Mouse (Mus musculus) MEL (cell line): ENCODE measurements around the gene Gipr. TPM values are rescaled to one million over a fixed set of nuclear protein-coding genes. Genes with fewer than 3 reads are reported as not detected.

Source experiments
- DNase-seq: peaks from one replicate; pipeline ENCODE4 v3.0.0; 2011; ENCODE audit warnings: low read depth, low spot score
- H3K27ac ChIP-seq: 2 replicates; pipeline ENCODE4 v1.5.1; 2012; ENCODE audit warnings: low read depth, mild to moderate bottlenecking, control low read depth, low read length, moderate library complexity; ENCODE audit not compliant: control insufficient read depth
- H3K27me3 ChIP-seq, 2 experiments: fragments of 150-350 bp in 1 of 2; sonication (generic) in 1 of 2; 2 replicates each; pipeline ENCODE4 v1.6.1; 2012; ENCODE audit warnings: low read length in 2 of 2, mild to moderate bottlenecking in 2 of 2, improper control_type of control experiment in 1 of 2, moderate library complexity in 1 of 2; ENCODE audit not compliant: insufficient read depth in 2 of 2, control insufficient read depth in 1 of 2
- H3K36me3 ChIP-seq, 2 experiments: 2 replicates each; pipeline ENCODE4 v1.6.1; 2012 to 2014; ENCODE audit warnings: low read length in 2 of 2, improper control_type of control experiment in 1 of 2, inconsistent platforms in 1 of 2, mild to moderate bottlenecking in 1 of 2; ENCODE audit not compliant: insufficient read depth in 2 of 2, control insufficient read depth in 1 of 2
- H3K4me1 ChIP-seq, 2 experiments: fragments of 150-350 bp in 1 of 2; sonication (generic) in 1 of 2; 2 replicates each; pipeline ENCODE4 v1.6.1; 2012; ENCODE audit warnings: low read length in 2 of 2, improper control_type of control experiment in 1 of 2, mild to moderate bottlenecking in 1 of 2; ENCODE audit not compliant: insufficient read depth in 2 of 2, control insufficient read depth in 1 of 2
- H3K4me3 ChIP-seq, 2 experiments: fragments of 150-350 bp in 1 of 2; sonication (generic) in 1 of 2; 2 replicates each; pipeline ENCODE4 v1.5.1; 2012; ENCODE audit warnings: low read depth in 2 of 2, low read length in 2 of 2, mild to moderate bottlenecking in 2 of 2, moderate library complexity in 2 of 2, control low read depth in 1 of 2, improper control_type of control experiment in 1 of 2; ENCODE audit not compliant: control insufficient read depth in 1 of 2, insufficient read depth in 1 of 2
- H3K79me2 ChIP-seq: 2 replicates; pipeline ENCODE4 v1.6.1; 2012; ENCODE audit warnings: mild to moderate bottlenecking, low read length, moderate library complexity; ENCODE audit not compliant: control insufficient read depth, poor library complexity, insufficient read depth
- H3K9ac ChIP-seq: 2 replicates; pipeline ENCODE4 v1.6.1; 2012; ENCODE audit warnings: low read depth, mild to moderate bottlenecking, control low read depth, low read length, moderate library complexity; ENCODE audit not compliant: control insufficient read depth, poor library complexity, severe bottlenecking
- H3K9me3 ChIP-seq: fragments of 150-350 bp; sonication (generic); replicated peaks from 2 replicates; pipeline ENCODE4 v1.6.1; 2012; ENCODE audit warnings: mild to moderate bottlenecking, low read length, improper control_type of control experiment, moderate library complexity; ENCODE audit not compliant: insufficient read depth
- BHLHE40 ChIP-seq: IDR thresholded peaks from 2 replicates; pipeline ENCODE4 v1.6.1; 2012; ENCODE audit warnings: low read depth, mild to moderate bottlenecking, inconsistent platforms, low read length, improper control_type of control experiment, borderline replicate concordance
- CHD1 ChIP-seq: IDR thresholded peaks from 2 replicates; pipeline ENCODE4 v1.6.1; 2012; ENCODE audit warnings: low read depth, mild to moderate bottlenecking, inconsistent platforms, low read length, improper control_type of control experiment
- CHD2 ChIP-seq: IDR thresholded peaks from 2 replicates; pipeline ENCODE4 v1.6.1; 2011; ENCODE audit warnings: low read length, improper control_type of control experiment
- CTCF ChIP-seq, 3 experiments: IDR thresholded peaks in 2 of 3; conservative IDR thresholded peaks in 1 of 3; 2 replicates each; pipeline ENCODE4 v1.5.1; 2011 to 2012; ENCODE audit warnings: low read length in 3 of 3, low read depth in 2 of 3, mild to moderate bottlenecking in 2 of 3, improper control_type of control experiment in 1 of 3, inconsistent platforms in 1 of 3, mixed read lengths in 1 of 3, moderate library complexity in 1 of 3; ENCODE audit not compliant: control insufficient read depth in 1 of 3, insufficient read depth in 1 of 3, poor library complexity in 1 of 3, severe bottlenecking in 1 of 3
- E2F4 ChIP-seq: IDR thresholded peaks from 2 replicates; pipeline ENCODE4 v1.6.1; 2011; ENCODE audit warnings: low read depth, low read length, improper control_type of control experiment, borderline replicate concordance
- ELF1 ChIP-seq: IDR thresholded peaks from 2 replicates; pipeline ENCODE4 v1.6.1; 2014; ENCODE audit warnings: low read depth, mild to moderate bottlenecking, inconsistent platforms, low read length, improper control_type of control experiment, moderate library complexity
- EP300 ChIP-seq, 2 experiments: IDR thresholded peaks; 2 replicates each; pipeline ENCODE4 v1.6.1; 2011; ENCODE audit warnings: improper control_type of control experiment in 2 of 2, low read length in 2 of 2, low read depth in 1 of 2, mild to moderate bottlenecking in 1 of 2
- ETS1 ChIP-seq: IDR thresholded peaks from 2 replicates; pipeline ENCODE4 v1.6.1; 2012; ENCODE audit warnings: low read depth, mild to moderate bottlenecking, inconsistent platforms, low read length, improper control_type of control experiment, moderate library complexity
- GABPA ChIP-seq: IDR thresholded peaks from 2 replicates; pipeline ENCODE4 v1.6.1; 2012; ENCODE audit warnings: low read depth, mild to moderate bottlenecking, inconsistent platforms, low read length, improper control_type of control experiment, moderate library complexity
- GATA1 ChIP-seq: IDR thresholded peaks from 2 replicates; pipeline ENCODE4 v1.6.1; 2011; ENCODE audit warnings: low read depth, low read length, improper control_type of control experiment
- HCFC1 ChIP-seq: IDR thresholded peaks from 2 replicates; pipeline ENCODE4 v1.6.1; 2012; ENCODE audit warnings: low read depth, mild to moderate bottlenecking, inconsistent platforms, low read length, improper control_type of control experiment, moderate library complexity
- JUND ChIP-seq: IDR thresholded peaks from 2 replicates; pipeline ENCODE4 v1.6.1; 2011; ENCODE audit warnings: low read depth, mild to moderate bottlenecking, improper control_type of control experiment, low read length
- KAT2A ChIP-seq: conservative IDR thresholded peaks from 2 replicates; pipeline ENCODE4 v1.6.1; 2012; ENCODE audit warnings: low read depth, low read length, improper control_type of control experiment, inconsistent platforms
- MAFK ChIP-seq: IDR thresholded peaks from 2 replicates; pipeline ENCODE4 v1.6.1; 2011; ENCODE audit warnings: low read depth, mild to moderate bottlenecking, low read length, improper control_type of control experiment, borderline replicate concordance
- MAX ChIP-seq: IDR thresholded peaks from 2 replicates; pipeline ENCODE4 v1.6.1; 2011; ENCODE audit warnings: low read length, improper control_type of control experiment
- MAZ ChIP-seq: IDR thresholded peaks from 2 replicates; pipeline ENCODE4 v1.6.1; 2012; ENCODE audit warnings: low read depth, mild to moderate bottlenecking, inconsistent platforms, low read length, improper control_type of control experiment
- MEF2A ChIP-seq: IDR thresholded peaks from 2 replicates; pipeline ENCODE4 v1.6.1; 2014; ENCODE audit warnings: low read depth, mild to moderate bottlenecking, inconsistent platforms, low read length, improper control_type of control experiment; ENCODE audit not compliant: poor library complexity, insufficient replicate concordance, severe bottlenecking; ENCODE audit errors: extremely low read depth
- MXI1 ChIP-seq: IDR thresholded peaks from 2 replicates; pipeline ENCODE4 v1.6.1; 2011; ENCODE audit warnings: mild to moderate bottlenecking, low read depth, low read length, improper control_type of control experiment
- MYB ChIP-seq: IDR thresholded peaks from 2 replicates; pipeline ENCODE4 v1.6.1; 2011; ENCODE audit warnings: mild to moderate bottlenecking, low read depth, low read length, improper control_type of control experiment
- MYC ChIP-seq: IDR thresholded peaks from 2 replicates; pipeline ENCODE4 v1.6.1; 2011; ENCODE audit warnings: low read depth, mild to moderate bottlenecking, low read length, improper control_type of control experiment, moderate library complexity
- NELFE ChIP-seq: IDR thresholded peaks from 2 replicates; pipeline ENCODE4 v1.6.1; 2011; ENCODE audit warnings: low read depth, low read length, improper control_type of control experiment
- NRF1 ChIP-seq: IDR thresholded peaks from 2 replicates; pipeline ENCODE4 v1.6.1; 2014; ENCODE audit warnings: low read depth, mild to moderate bottlenecking, inconsistent platforms, low read length, improper control_type of control experiment, moderate library complexity; ENCODE audit not compliant: poor library complexity, insufficient read depth, severe bottlenecking
- POLR2A ChIP-seq, 2 experiments: IDR thresholded peaks; 2 replicates each; pipeline ENCODE4 v1.6.1; 2011 to 2012; ENCODE audit warnings: low read length in 2 of 2, mild to moderate bottlenecking in 2 of 2, control low read depth in 1 of 2, improper control_type of control experiment in 1 of 2, low read depth in 1 of 2, moderate library complexity in 1 of 2; ENCODE audit not compliant: control insufficient read depth in 1 of 2, insufficient read depth in 1 of 2, poor library complexity in 1 of 2
- POLR2AphosphoS2 ChIP-seq: IDR thresholded peaks from 2 replicates; pipeline ENCODE4 v1.6.1; 2011; ENCODE audit warnings: low read length, improper control_type of control experiment
- POLR2AphosphoS5 ChIP-seq: IDR thresholded peaks from 2 replicates; pipeline ENCODE4 v1.6.1; 2012; ENCODE audit warnings: low read depth, borderline replicate concordance, mild to moderate bottlenecking, inconsistent platforms, low read length, moderate library complexity, mixed read lengths
- RAD21 ChIP-seq: IDR thresholded peaks from 2 replicates; pipeline ENCODE4 v1.6.1; 2011; ENCODE audit warnings: mild to moderate bottlenecking, low read depth, low read length, improper control_type of control experiment
- SIN3A ChIP-seq: IDR thresholded peaks from 2 replicates; pipeline ENCODE4 v1.6.1; 2012; ENCODE audit warnings: low read length, improper control_type of control experiment, inconsistent platforms
- SMC3 ChIP-seq: IDR thresholded peaks from 2 replicates; pipeline ENCODE4 v1.6.1; 2011; ENCODE audit warnings: low read depth, low read length, improper control_type of control experiment
- TAL1 ChIP-seq: IDR thresholded peaks from 2 replicates; pipeline ENCODE4 v1.6.1; 2012; ENCODE audit warnings: mild to moderate bottlenecking, inconsistent platforms, low read length, moderate library complexity, mixed read lengths
- TBP ChIP-seq: IDR thresholded peaks from 2 replicates; pipeline ENCODE4 v1.8.0; 2011; ENCODE audit warnings: low read depth, low read length, improper control_type of control experiment
- TCF12 ChIP-seq: IDR thresholded peaks from 2 replicates; pipeline ENCODE4 v1.6.1; 2014; ENCODE audit warnings: low read depth, mild to moderate bottlenecking, inconsistent platforms, low read length, improper control_type of control experiment, moderate library complexity
- UBTF ChIP-seq: IDR thresholded peaks from 2 replicates; pipeline ENCODE4 v1.6.1; 2012; ENCODE audit warnings: low read depth, mild to moderate bottlenecking, inconsistent platforms, low read length, improper control_type of control experiment, moderate library complexity, borderline replicate concordance; ENCODE audit not compliant: insufficient read depth
- USF1 ChIP-seq: IDR thresholded peaks from 2 replicates; pipeline ENCODE4 v1.6.1; 2014; ENCODE audit warnings: low read depth, mild to moderate bottlenecking, inconsistent platforms, low read length, improper control_type of control experiment, moderate library complexity
- USF2 ChIP-seq, 2 experiments: IDR thresholded peaks; 2 replicates each; pipeline ENCODE4 v1.6.1; 2011 to 2012; ENCODE audit warnings: improper control_type of control experiment in 2 of 2, low read length in 2 of 2, borderline replicate concordance in 1 of 2, inconsistent platforms in 1 of 2, low read depth in 1 of 2, mild to moderate bottlenecking in 1 of 2; ENCODE audit not compliant: insufficient read depth in 1 of 2
- ZC3H11A ChIP-seq: IDR thresholded peaks from 2 replicates; pipeline ENCODE4 v1.6.1; 2012; ENCODE audit warnings: low read depth, mild to moderate bottlenecking, inconsistent platforms, low read length, improper control_type of control experiment
- ZKSCAN1 ChIP-seq: IDR thresholded peaks from 2 replicates; pipeline ENCODE4 v1.6.1; 2012; ENCODE audit warnings: low read depth, mild to moderate bottlenecking, inconsistent platforms, low read length, improper control_type of control experiment, moderate library complexity
- ZMIZ1 ChIP-seq: IDR thresholded peaks from 2 replicates; pipeline ENCODE4 v1.6.1; 2012; ENCODE audit warnings: low read depth, mild to moderate bottlenecking, inconsistent platforms, low read length, improper control_type of control experiment, moderate library complexity
- ZNF384 ChIP-seq: IDR thresholded peaks from 2 replicates; pipeline ENCODE4 v1.6.1; 2012; ENCODE audit warnings: low read depth, mild to moderate bottlenecking, inconsistent platforms, low read length, improper control_type of control experiment
- polyA plus RNA-seq, 2 experiments: library from polyadenylated mRNA; stranded (reverse) in 1 of 2; unstranded in 1 of 2; fragments of >175 nt in 1 of 2; fragments of >200 nt in 1 of 2; gene quantifications; 2 replicates each; pipeline versions ENCODE4 v1.2.1 to v1.2.4; 2012; ENCODE audit warnings: low replicate concordance in 2 of 2, low read depth in 1 of 2; ENCODE audit not compliant: insufficient read length in 2 of 2, insufficient read depth in 1 of 2, missing spikeins in 1 of 2
- total RNA-seq: library from RNA; depleted of rRNA; stranded (reverse); fragments of 300-350 nt; gene quantifications from 2 replicates; pipeline ENCODE4 v1.2.3, GENCODE M21; 2012

Gipr gene
- total and polyA plus RNA-seq, 3 experiments = 0.65 to 2.1 TPM; not detected in 1

- peaks cover 14% of the 10 kb centered on the region for H3K79me2 ChIP-seq
- H3K9me3 ChIP-seq = no peaks in the 10 kb centered on the region
- H3K4me1 ChIP-seq = peaks cover 4 to 17% of the 10 kb centered on the region in 2 experiments; a peak in 3 of 4 replicates
- peak; percentile 98 for DNase-seq
- H3K36me3 ChIP-seq = peaks cover 0 to 6% of the 10 kb centered on the region in 2 experiments; a peak in 2 of 4 replicates
- H3K27me3 ChIP-seq = no peaks in the 10 kb centered on the region
- H3K9ac ChIP-seq = peak within 1 kb of the TSS; percentile 94
- H3K27ac ChIP-seq = peak within 1 kb of the TSS; percentile 94
- peak within 1 kb of the TSS; percentile 88 to 89 for H3K4me3 ChIP-seq
- no peak for TF ChIP-seq BHLHE40
- peak; percentile 84 for TF ChIP-seq TBP
- TF ChIP-seq EP300 (IDR thresholded peaks at IDR 0.05; ENCODE audit: low read depth in 1 of 2, low read length in 2 of 2) = no peak
- TF ChIP-seq USF1 = 0 out of 2 replicates have a peak, but pooled peaks have one; percentile 44
- TF ChIP-seq POLR2A (IDR thresholded peaks at IDR 0.05; ENCODE audit: control insufficient read depth in 1 of 2, insufficient read depth in 1 of 2, low read depth in 1 of 2, low read length in 2 of 2, poor library complexity in 1 of 2) = peak; percentile 68 to 94; a peak in 3 of 4 replicates
- TF ChIP-seq POLR2AphosphoS5 = no peak
- peak; percentile 52; the same call in 1 of the 2 replicates for TF ChIP-seq TCF12
- TF ChIP-seq ZC3H11A = no peak
- no peak for TF ChIP-seq ZKSCAN1
- peak; percentile 87 for TF ChIP-seq SIN3A
- no peak for TF ChIP-seq CHD1
- TF ChIP-seq ETS1 = peak; percentile 43; the same call in 1 of the 2 replicates
- peak; percentile 18; the same call in 1 of the 2 replicates for TF ChIP-seq KAT2A
- no peak for TF ChIP-seq SMC3
- no peak for TF ChIP-seq RAD21
- TF ChIP-seq MEF2A = no peak
- TF ChIP-seq ZMIZ1 = peak; percentile 68
- TF ChIP-seq POLR2AphosphoS2 = peak; percentile 87
- peak; percentile 89 for TF ChIP-seq MAX
- TF ChIP-seq MXI1 = peak; percentile 98
- no peak for TF ChIP-seq GABPA
- TF ChIP-seq ZNF384 = no peak
- TF ChIP-seq CHD2 = no peak
- TF ChIP-seq MYC = peak; percentile 66
- TF ChIP-seq MAZ = no peak
- no peak for TF ChIP-seq CTCF (IDR thresholded peaks at IDR 0.05 in 2 of 3, conservative IDR thresholded peaks at IDR 0.05 in 1 of 3; ENCODE audit: control insufficient read depth in 1 of 3, insufficient read depth in 1 of 3, low read depth in 2 of 3, low read length in 3 of 3, poor library complexity in 1 of 3, severe bottlenecking in 1 of 3)
- peak; percentile 73 for TF ChIP-seq ELF1
- no peak for TF ChIP-seq USF2 (IDR thresholded peaks at IDR 0.05; ENCODE audit: borderline replicate concordance in 1 of 2, insufficient read depth in 1 of 2, low read depth in 1 of 2, low read length in 2 of 2)
- no peak for TF ChIP-seq JUND
- no peak; the same call in 1 of the 2 replicates for TF ChIP-seq E2F4
- peak; percentile 90 for TF ChIP-seq NRF1
- TF ChIP-seq UBTF = no peak
- no peak for TF ChIP-seq MAFK
- peak; percentile 88 for TF ChIP-seq HCFC1
- peak; percentile 94 for TF ChIP-seq NELFE
- no peak for TF ChIP-seq MYB
- TF ChIP-seq TAL1 = no peak
- no peak for TF ChIP-seq GATA1
Measured at GRCm38 (mm10) chr7:19149626-19150025, 16.3 kb downstream of the Gipr start, which contains the start of gene Snrpd2. Gene Snrpd2 (plus strand): TSS chr7:19149722.
